Mouse (Mus musculus) thymus, postnatal 14 days (tissue): ENCODE results near the gene Csf3.

Experiments used
- DNase-seq: peaks from one replicate; pipeline ENCODE4 v3.0.0; 2021

Gene Csf3

DNA sequence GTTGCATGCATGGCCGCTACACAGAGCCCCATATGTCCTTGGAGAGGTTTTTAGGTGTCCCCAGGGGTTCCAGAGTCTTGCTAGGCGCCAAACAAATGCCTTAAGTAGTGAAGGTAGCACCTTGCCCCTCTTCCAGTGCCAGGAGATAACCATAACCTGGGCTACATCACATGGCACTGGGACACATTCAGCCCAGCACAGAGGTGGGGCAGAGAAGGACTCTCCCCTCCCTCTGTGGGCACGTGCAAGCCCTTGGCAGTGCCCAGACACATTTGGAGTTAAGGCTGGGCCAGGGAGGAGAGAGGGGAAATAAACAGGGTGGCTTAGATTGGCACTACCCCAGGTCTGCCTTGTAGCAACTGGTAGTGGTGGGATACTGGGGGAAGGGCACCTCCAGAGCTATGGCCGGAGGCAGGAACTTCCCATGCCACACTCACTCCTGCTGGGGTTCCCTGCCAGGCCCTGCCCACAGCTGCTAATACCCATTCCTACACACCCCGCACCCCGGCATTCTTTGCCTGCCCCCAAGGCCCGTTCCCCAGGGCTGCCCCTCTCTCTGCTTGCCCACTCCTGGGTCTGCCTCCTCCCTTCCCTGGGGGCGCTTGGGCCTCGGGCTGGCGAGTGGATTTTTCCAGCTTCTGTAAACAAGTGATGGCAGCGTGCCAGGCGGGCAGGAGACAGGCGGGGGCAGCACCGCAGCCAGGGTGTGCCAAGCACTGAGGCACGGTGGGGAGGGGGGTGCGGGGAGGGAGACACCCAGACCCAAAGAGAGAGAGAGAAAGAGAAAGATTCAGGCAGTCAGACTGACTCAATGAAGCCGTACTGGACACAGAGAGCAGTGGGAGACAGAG, 49.5 kb downstream of the Csf3 start:
- no peak for DNase-seq

- no peak for DNase-seq
Measured at GRCm38 (mm10) chr11:98751221-98751782, 50.2 kb downstream of the Csf3 start.

GRCm38 (mm10) chr11:98752562-98753140, 51.6 kb downstream of the Csf3 start:
- DNase-seq: no peak
